Mouse (Mus musculus) cerebral cortex, adult 2 months (tissue): Measurements from ENCODE around the gene Lsr.

Source experiments
- WGBS: fragments of 180-500 bp; shearing (Covaris S2); methylation state at CpG from one replicate; pipeline ENCODE4 v1.1.7; 2018; 5-methylcytosine and 5-hydroxymethylcytosine counted together

The Lsr gene

DNA sequence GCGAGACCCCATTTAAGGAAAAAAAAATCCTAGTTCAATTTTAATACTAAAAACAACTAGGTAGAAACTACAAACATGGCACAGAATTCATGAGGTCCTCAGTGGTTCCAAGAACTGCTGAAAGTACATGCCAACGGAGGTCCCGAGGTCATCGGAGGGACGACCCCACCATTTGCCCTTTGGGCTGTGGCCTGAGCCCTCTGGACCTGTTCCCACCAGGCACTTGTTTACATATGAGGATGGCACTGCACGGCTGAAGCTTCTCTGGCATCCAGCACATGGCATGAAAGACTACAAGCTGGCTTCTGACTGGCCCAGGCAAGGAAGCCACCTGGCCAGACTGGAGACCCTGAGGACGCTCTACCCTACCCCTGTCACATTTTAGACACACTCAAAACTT lies 8.9 kb downstream of the Lsr start:
- 83% methylated on average over 7 of the region's 7 CpGs for WGBS

DNA sequence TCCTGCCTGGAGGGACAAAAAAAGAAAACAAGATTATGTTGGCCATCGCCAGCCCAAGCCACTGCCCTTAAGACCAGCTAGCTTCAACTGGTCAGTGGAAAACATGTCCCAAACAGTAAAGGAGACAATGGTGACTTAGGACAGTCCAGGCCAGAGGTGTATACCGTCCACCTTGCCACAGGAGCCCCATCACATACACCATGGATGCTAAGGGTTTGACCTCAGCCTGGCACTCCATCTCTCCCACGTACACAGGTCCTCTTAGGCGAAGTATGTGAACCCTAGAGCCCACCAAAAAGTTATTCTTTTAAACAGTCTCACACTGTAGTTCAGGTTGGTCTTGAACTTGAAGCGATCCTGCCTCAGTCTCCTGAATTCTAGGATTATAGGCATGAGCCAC lies 10.4 kb downstream of the Lsr start:
- 89% methylated on average over 5 of the region's 5 CpGs for WGBS

DNA sequence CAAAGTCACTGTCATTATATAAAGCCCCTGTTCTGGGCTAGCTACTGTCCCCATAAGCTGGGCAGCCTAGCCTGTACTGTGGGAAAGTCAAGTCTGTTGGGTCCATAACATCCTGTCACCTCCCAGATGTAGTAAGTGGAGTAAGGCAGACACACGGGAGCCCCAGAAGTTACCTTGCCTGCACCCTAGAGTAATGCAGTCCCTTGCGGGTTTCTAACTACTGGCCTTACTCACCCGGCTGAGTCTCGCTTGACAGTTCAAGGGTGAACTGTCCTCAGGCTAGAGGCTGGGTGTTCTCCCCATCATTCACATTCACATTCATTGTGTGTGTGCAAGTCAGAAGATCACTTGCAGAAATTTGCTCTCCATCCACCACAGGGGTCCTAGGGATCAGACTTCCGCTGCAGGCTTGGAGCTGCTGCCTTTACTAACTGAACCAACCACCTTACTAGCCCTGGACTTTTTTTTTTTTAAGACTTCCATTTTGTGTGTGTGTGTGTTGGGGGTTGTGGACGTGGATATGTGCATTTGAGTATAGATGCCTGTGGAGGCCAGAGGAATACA lies 13.4 kb downstream of the Lsr start:
- 85% methylated on average over 6 of the region's 6 CpGs for WGBS

DNA sequence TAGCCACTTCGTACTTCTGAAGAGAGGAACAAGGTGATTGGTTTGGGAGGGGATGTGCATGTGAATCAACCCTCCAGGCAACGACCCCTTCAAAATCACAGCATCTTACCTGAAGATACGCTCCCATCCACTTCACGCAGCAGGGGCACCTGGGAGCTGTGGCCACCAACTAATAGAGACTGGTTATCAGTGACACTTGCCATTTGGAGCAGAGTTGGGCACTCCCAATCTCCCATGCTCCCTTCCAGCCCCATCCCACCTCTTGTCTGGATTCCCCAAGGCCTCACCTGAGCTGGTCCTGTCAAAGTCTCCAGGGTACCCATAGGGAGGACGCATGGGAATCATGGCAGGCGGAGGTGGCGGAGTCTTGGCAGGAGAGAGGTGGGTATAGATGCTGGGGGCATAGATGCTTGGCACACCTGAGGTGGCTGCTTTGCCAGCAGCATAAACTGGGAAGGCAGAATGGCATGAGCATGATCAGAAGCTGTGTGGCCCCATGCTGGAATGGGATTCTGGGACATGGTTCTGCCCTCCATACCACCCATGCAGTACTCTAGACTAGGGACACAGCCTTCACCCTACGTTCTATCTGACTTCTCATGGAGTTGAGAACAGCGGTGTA lies 14.3 kb downstream of the Lsr start:
- 97% methylated on average over 9 of the region's 9 CpGs for WGBS

DNA sequence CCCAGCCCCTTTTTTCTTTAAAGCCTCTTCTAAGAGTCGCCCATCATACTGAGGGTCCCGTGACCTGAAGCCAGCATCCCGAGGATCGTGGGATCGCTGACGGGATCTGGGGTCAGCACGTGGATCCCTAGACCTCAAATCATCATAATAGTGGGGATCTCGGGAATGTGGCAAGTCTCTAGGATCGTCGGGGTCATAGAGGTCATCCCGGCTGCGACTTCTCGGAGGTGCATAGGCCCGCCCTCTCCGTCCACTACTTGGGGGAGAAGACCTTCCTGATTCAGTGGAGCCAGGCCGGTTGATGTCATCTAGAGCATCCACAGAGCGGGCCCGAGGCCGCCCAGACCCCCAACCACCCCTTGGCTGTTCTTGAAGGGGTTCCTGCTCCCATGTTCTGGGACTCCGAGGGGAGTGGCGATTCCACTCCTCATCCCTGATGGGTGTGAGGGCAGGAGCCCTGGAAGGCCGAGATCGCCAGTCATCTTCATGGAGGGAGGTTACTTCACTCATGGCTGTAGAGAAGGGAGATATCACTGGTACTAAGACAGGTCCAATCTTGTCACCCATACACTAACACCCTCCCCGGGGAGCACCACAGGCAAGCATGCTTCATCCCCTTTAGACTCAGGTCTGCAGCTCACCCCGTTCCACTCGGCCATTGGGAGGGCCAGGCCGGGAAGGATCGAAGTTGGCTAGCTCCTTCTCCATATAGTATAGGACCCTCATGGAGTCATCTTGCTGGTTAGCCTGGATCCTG lies 15.0 kb downstream of the Lsr start:
- 75% methylated on average over 28 of the region's 28 CpGs for WGBS

DNA sequence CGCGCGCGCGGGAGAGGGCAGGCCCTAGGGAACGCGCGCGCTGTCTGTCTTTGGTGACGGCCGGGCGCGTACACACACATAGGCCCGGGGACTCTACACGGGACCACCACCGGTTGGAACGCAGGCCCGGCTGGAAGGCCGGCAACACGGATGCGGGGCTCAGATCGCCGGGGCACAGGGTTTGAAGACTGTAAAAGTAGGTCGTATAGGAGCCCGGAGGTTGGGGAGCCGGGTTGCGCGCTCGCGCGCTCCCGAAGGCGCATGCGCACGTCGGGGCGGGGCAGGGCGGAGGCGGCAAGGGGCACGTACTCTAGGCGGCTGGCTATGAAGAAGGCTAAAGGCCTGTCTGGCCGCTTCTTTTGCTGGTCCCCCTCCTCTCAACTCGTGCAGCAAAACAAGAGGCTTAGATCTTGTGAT lies 15.9 kb downstream of the Lsr start:
- under 1% methylated on average over 43 of the region's 43 CpGs for WGBS

DNA sequence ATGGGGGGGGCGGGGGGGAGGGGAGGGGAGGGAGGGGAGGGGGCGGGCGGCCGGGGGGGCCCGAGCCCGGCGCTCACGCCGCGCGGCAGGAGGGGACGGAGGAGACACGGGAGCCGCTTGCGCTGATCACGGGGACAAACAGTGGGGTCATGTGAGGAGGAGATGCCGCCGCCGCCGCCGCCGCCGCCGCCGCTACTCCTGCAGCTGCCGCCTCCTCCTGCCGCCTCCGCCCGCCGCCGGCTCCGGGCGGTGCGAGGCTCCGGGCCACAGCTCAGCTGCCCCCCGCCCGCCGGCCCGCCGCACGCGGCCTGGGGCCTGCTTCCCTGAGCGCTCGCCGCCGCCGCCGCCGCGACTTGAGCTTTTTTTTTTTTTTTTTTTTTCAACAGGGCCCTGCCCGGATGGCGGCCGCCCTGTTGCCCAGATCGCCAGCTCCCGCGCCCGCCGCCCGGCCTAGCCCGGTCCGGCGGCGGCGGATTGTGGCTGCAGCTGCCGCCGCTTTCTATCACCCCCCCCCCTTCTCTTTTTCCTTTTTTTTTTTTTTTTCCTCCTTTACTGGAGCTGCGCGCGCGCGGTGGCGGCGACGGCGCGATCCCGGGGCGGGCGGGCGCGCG lies 16.4 kb downstream of the Lsr start, which contains the start of gene Usf2:
Usf2 (minus strand) TSS at position 48 of the 611 bp plus-strand sequence.
- WGBS: 2% methylated on average over 57 of the region's 82 CpGs

DNA sequence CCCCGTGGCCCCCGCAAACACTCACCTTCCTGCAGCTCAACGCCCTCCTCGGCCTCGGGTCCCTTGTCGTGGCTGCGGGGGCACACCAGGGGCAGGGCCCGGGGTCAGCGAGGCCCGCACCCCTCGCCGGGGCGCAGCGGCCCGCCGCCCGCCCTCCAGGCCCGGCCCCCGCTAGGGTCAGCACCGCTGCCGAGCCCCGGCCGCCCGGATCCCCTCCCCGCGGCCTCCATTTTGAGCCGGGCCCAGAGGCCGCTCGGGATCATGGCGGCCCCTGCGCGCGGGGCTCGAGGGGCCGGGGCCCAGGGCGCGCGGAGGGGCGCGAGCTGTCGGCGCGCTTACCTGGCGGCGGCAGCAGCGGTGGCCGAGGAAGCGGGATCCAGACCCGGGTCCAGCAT lies 16.9 kb downstream of the Lsr start:
- 2% methylated on average over 18 of the region's 49 CpGs for WGBS

DNA sequence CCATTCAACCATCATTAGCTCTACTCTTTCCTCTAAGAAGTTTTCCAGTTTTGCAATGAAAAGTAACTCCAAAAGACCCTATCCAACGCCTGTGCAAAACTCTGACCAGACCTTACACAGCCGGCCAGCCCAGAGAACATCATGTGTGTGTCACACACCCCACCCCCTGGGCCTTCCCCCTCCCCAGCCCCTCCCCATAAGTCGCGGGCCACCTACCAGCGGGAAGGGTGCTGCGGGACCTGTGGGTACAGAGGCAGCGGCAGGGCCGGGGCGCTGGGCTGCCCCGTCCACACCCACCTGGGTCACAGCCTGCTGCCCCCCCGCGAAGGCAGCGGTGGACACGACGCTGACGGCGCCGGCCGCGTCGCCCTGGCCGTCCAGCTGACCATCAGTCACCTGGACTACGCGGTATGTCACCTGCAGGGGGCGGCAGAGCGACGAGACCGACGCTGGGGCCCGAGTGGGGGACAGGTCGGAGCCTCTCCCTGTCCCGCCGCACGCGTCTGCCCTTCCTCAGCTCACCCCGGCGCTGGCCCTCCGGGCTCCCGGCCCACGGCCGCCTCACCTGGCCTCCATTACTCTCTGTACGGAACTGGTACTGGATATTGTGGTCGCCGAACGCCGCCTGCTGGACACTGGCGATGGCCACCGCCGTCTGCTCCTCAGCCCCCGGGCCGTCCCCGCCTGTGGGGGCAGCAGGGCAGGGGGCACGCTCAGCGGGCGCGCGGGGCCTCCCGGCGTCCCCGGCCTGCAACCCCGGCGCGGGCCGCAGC lies 17.5 kb downstream of the Lsr start:
- 2% methylated on average over 64 of the region's 64 CpGs for WGBS

DNA sequence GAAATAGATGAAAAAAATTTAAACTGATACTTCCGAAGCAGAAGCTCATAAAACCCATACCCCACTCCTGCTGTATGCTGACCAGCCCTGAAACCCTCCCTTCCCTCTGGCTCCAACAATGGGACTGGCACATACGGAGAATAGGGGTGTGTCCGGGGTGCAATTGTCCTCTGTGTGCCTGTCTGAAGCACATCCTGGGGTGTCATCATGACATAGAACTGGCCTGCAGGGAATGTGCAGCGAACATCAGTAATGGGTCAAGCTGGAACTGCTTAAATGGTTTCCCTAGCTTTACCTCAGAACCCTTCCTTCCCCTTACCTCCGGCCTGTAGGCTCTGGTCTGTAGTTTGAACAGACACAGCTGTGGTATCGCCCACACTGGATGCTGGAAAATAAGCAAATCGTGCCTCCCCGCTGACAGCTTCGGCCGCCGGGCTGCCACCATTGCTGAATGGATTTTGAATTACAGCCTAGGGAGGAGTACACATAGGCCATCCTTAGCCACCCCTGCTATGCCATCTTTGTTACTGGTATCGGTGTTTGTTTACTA lies 18.2 kb downstream of the Lsr start:
- WGBS: 61% methylated on average over 12 of the region's 12 CpGs

DNA sequence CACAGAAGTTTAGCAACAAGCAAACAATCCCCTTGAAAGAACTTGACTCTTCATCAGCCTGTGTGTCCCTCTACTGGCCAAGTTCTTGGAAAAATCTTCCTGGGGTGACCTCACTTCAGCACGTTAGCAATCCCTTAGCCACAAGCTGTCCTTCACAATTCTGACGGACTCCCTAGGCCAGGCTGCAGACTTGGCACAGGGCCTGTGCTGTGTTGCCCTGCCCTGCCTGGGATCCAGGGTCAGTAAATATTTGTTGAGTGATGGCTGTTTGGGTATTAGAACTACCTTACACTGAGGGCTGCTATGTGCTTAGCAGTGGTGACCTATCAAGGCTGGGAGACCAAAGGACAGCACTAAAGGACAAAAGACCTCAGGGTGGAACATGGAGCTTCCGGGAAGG lies 19.2 kb downstream of the Lsr start:
- 57% methylated on average over 3 of the region's 3 CpGs for WGBS

DNA sequence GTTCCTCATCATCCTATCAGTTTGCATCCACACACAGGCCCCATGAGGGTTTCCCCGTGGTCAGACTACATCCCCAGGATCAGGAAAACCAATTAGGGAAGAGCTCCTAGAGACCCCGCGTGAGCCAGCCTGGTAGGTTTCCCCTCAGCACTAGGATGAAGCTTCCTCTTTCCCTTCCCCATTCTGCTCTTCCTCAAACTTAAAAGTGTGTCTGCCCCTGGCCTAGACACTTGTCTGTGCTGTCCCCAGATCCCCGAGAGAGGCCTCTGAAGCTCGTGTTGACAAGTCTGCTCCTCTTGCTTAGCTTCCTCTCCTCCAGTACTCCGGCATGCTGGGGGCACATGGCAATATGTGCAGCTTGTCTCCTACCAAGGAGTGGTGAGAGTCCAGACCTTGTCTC lies 19.8 kb downstream of the Lsr start:
- 82% methylated on average over 6 of the region's 6 CpGs for WGBS

DNA sequence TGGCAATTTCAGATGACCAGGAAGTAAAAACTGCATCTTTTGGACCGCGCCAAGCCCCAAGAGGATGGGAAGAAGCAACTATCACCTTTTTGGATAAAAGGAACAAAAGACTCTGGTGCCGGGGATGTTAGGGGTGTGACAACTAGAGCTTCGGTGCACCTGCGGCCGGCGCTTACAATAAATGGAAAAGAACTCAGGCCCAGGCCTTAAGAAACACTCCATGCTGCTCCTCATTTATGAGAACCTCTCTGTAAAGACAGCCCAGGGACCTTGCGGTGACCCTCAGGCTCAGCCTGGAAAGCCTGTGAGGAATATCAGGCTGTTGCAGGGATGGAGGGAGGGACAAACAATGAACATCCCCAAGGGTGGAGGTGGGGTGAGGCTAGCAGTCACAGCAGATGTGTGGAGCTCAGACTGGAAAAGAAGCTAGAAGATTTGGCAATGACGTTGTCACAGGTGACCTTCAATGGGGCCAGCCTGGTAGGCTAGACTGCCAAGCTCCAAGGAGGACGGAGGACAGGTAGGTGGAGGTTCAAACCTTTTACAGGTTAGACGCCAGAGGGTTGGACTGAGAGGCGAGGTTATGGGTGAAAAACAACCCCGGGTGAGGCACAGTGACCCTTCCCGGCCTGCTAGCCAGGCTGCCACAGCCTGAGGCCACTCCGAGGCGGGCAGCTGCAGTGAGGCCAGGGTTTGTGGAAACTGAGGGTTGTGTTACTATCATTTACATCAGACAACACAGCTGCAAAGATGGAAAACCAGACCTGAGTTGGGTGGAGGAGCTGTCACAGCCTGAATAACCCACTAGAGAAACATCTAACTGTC lies 20.6 kb downstream of the Lsr start:
- 92% methylated on average over 16 of the region's 16 CpGs for WGBS

DNA sequence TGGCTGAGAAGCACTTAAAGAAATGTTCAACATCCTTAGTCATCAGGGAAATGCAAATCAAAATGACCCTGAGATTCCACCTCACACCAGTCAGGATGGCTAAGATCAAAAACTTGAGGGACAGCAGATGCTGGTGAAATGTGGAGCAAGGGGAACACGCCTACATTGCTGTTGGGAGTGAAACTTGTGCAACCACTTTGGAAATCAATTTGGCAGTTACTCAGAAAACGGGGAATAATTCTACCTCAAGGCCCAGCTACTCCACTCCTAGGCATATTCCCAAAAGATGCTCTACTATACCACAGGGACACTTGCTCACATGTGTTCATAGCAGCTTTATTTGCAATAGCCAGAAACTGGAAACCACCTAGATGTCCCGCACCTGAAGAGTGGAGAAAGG lies 23.4 kb downstream of the Lsr start:
- 78% methylated on average over 3 of the region's 3 CpGs for WGBS

DNA sequence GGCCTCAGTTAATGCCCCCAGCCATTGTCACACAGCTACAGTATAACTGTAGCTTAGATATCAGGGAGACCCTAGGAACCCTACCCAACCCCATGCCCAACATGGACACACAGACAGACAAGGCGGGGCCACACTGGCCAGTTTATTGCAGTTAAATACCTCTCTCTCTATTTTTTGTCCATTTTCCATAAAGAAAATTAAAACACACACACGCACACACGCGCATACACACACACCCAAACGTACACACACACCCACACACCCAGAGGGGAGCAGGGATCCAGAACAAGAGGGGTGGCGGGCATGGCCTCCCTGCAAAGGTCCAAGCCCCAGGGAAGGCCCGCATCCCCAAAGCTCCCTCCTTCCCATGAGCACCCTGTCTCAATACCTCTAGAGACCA lies 27.4 kb downstream of the Lsr start:
- 88% methylated on average over 7 of the region's 7 CpGs for WGBS

DNA sequence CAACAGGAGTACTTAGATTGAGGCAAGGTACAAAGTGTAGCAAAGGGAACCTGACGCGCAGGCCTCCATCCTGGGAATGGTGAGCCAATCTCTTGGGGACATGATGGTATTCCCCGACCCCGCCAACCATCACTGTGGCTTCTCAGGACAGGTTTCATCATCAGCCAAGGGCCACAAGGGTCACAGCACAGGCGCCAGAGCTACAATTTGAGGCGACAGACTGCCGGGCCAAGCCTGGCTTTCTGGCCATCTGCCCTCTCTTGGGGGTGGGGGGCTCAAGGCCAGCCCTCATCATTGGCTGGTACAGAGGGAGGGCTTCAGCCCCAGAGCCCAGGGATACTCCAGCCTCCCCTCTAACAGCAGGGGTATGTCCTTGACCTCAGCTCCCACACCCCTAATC lies 27.8 kb downstream of the Lsr start:
- WGBS: 85% methylated on average over 7 of the region's 7 CpGs

DNA sequence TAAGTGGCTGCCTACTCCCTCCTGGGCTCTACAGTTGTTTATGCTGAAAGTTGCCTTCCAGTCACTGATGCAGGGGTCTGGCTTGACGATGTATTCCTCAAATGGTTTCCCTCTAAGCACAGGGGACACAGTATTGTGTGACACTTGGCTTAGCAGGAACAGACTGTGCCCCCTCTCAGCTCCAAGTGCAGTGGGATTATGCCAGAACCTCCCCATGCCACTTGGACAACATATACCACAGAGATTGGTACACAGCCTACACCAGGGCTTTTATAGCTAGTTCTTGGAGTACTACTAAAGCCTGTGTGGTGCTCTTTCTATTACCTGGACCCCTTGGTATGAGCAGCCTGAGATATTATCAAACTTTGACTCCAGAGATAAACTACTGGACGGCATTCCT lies 28.6 kb downstream of the Lsr start:
- WGBS: 54% methylated on average over 2 of the region's 2 CpGs

DNA sequence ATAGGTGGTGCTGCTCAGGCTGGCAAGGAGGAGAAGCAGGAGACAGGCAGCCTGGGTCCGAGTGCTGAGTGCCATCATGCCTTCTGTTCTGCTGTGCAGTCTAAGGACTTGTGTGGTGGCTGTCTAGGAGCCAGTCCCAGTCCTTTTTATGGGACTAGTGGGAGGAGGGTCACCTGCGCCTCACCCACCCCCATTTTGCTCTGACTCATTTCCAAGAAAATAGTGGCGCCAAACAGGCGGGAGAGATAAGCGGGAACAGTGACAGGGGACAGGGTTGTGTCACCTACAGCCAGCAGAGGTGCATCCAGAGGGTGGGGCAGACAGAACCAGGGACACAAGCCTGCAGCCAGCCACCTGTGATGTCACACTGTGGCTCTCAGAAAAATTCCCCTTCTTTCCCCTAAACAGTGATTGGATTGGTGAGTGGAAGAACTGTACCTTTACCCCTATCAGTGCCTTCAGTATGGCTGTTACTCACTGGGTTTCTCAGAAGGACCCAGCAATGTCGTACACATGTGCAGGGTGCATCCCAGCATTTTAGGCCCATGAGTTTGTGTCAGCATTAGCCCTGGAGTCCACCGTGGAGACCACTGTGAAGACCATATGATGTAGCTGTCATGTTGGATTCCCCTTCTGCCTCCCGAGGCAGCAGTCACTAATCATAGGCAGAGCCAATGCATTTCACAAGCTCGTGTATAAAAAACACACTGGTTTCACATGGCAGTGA lies 29.2 kb downstream of the Lsr start, which contains the start of gene Hamp:
Hamp (minus strand) TSS at position 124 of the 727 bp plus-strand sequence.
- 56% methylated on average over 9 of the region's 9 CpGs for WGBS

DNA sequence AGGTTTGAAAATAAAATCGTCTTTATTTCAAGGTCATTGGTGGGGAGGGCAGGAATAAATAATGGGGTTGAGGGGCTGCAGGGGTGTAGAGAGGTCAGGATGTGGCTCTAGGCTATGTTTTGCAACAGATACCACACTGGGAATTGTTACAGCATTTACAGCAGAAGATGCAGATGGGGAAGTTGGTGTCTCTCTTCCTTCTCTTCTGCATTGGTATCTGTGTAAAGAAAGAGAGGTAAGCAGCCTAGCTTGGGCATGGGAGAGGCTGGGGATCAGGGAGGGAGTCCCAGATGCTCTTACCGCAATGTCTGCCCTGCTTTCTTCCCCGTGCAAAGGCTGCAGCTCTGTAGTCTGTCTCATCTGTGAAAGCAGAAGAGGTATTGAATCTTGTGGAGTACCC lies 30.9 kb downstream of the Lsr start:
- 60% methylated on average over 3 of the region's 3 CpGs for WGBS

DNA sequence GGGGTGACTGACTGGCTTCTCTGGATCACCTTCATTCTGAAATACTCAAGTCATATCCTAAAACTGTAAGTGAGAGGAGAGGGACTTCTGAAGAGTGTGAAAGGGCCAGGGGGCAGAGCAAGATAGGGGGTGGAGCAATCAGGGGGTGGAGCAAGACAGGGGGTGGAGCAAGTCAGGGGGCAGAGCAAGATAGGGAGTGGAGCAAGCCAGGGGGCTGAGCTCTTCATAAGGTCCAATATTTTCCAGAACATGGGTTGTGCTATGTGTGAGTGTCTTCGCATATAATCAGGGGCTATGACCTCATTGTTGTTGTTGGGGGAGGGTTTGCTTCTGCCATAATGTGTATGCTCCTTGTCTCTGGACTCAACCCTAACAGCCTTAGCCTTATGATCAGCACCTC lies 33.2 kb downstream of the Lsr start:
- WGBS: 95% methylated on average over 1 of the region's 1 CpGs
